Mouse (Mus musculus): Measurements from ENCODE around the gene Atf3. TPM values are rescaled to one million over a fixed set of nuclear protein-coding genes. Genes with fewer than 3 reads are reported as not detected.
"Not testable (repeated sequence)": the region's sequence is repeated elsewhere in the genome, so short reads cannot be mapped to it uniquely, and the experiment has no call there.

Gene Atf3
- polyA plus RNA-seq, 1 experiment from 2014 or later: 2.3 TPM

GRCm38 (mm10) chr1:191172487-191172886, 45.4 kb downstream of the Atf3 start:
- H3K4me3 ChIP-seq (ENCODE audit: low read depth, low read length): no peak overlapping the region
- H3K27me3 ChIP-seq (ENCODE audit: control insufficient read depth, insufficient read depth, low read length): no peaks in the 10 kb centered on the region
- H3K9ac ChIP-seq (ENCODE audit: low read length): no peak overlapping the region
- no peaks in the 10 kb centered on the region for H3K36me3 ChIP-seq (ENCODE audit: control insufficient read depth, insufficient read depth, low read length)
- no peaks in the 10 kb centered on the region for H3K9me3 ChIP-seq (ENCODE audit: control insufficient read depth, low read length)
- ATAC-seq (ENCODE audit: insufficient number of reproducible peaks, low FRiP score, low TSS enrichment, low read depth): no peak
- WGBS: 17% methylated on average over 6 of the region's 6 CpGs
- no peak overlapping the region for H3K27ac ChIP-seq (replicated peaks; ENCODE audit: low read depth, low read length)
- H3K4me2 ChIP-seq (ENCODE audit: low read depth, severe bottlenecking): no peak overlapping the region
- 0 out of 2 replicates have a peak, but pooled peaks cover 1% of the 10 kb centered on the region for H3K4me1 ChIP-seq (ENCODE audit: control insufficient read depth, insufficient read depth, low read length)
- DNase-seq (ENCODE audit: low spot score): peak; percentile 46

GRCm38 (mm10) chr1:191170444-191170843, 47.4 kb downstream of the Atf3 start:
- H3K27ac ChIP-seq (replicated peaks; ENCODE audit: low read depth, low read length): no peak overlapping the region
- 92% methylated on average over 2 of the region's 2 CpGs for WGBS
- H3K9ac ChIP-seq (ENCODE audit: low read length): no peak overlapping the region
- DNase-seq (ENCODE audit: low spot score) (no peak), ATAC-seq (ENCODE audit: insufficient number of reproducible peaks, low FRiP score, low TSS enrichment, low read depth) (no peak)
- H3K36me3 ChIP-seq (ENCODE audit: control insufficient read depth, insufficient read depth, low read length): no peaks in the 10 kb centered on the region
- no peak overlapping the region for H3K4me2 ChIP-seq (ENCODE audit: low read depth, severe bottlenecking)
- no peaks in the 10 kb centered on the region for H3K27me3 ChIP-seq (ENCODE audit: control insufficient read depth, insufficient read depth, low read length)
- no peaks in the 10 kb centered on the region for H3K4me1 ChIP-seq (ENCODE audit: control insufficient read depth, insufficient read depth, low read length)
- no peak overlapping the region for H3K4me3 ChIP-seq (ENCODE audit: low read depth, low read length)
- H3K9me3 ChIP-seq (ENCODE audit: control insufficient read depth, low read length): no peaks in the 10 kb centered on the region

GRCm38 (mm10) chr1:191166189-191166588, 51.6 kb downstream of the Atf3 start:
- Histone ChIP-seq H3K27ac (replicated peaks; ENCODE audit: low read depth, low read length) (no peak overlapping the region), H3K9me3 (ENCODE audit: control insufficient read depth, low read length) (no peaks in the 10 kb centered on the region), H3K9ac (ENCODE audit: low read length) (no peak overlapping the region), H3K27me3 (ENCODE audit: control insufficient read depth, insufficient read depth, low read length) (no peaks in the 10 kb centered on the region), H3K4me3 (ENCODE audit: low read depth, low read length) (no peak overlapping the region), H3K4me2 (ENCODE audit: low read depth, severe bottlenecking) (no peak overlapping the region), H3K36me3 (ENCODE audit: control insufficient read depth, insufficient read depth, low read length) (no peaks in the 10 kb centered on the region), H3K4me1 (ENCODE audit: control insufficient read depth, insufficient read depth, low read length) (no peaks in the 10 kb centered on the region)
- 82% methylated on average over 4 of the region's 4 CpGs for WGBS
- DNase-seq (ENCODE audit: low spot score): no peak
- ATAC-seq (ENCODE audit: insufficient number of reproducible peaks, low FRiP score, low TSS enrichment, low read depth): no peak

- DNase-seq (ENCODE audit: low spot score): no peak
- no peak within 1 kb of the TSS for H3K4me2 ChIP-seq (ENCODE audit: low read depth, severe bottlenecking)
- H3K27ac ChIP-seq (replicated peaks; ENCODE audit: low read depth, low read length): no peak within 1 kb of the TSS
- H3K36me3 ChIP-seq (ENCODE audit: control insufficient read depth, insufficient read depth, low read length): no peaks in the 10 kb centered on the region
- no peaks in the 10 kb centered on the region for H3K4me1 ChIP-seq (ENCODE audit: control insufficient read depth, insufficient read depth, low read length)
- H3K9me3 ChIP-seq (ENCODE audit: control insufficient read depth, low read length): no peaks in the 10 kb centered on the region
- H3K27me3 ChIP-seq (ENCODE audit: control insufficient read depth, insufficient read depth, low read length): no peaks in the 10 kb centered on the region
- H3K4me3 ChIP-seq (ENCODE audit: low read depth, low read length): no peak within 1 kb of the TSS
- ATAC-seq (ENCODE audit: insufficient number of reproducible peaks, low FRiP score, low TSS enrichment, low read depth): no peak
- H3K9ac ChIP-seq (ENCODE audit: low read length): no peak within 1 kb of the TSS
- WGBS: 75% methylated on average over 3 of the region's 3 CpGs
These were observed 53.1 kb downstream of the Atf3 start, which contains the start of gene Fam71a for GRCm38 (mm10) chr1:191164717-191165116. Fam71a (minus strand) TSS chr1:191164817.

- DNase-seq (ENCODE audit: low spot score): no peak
These were observed 63.5 kb downstream of the Atf3 start for GRCm38 (mm10) chr1:191154314-191154713.

GRCm38 (mm10) chr1:191153052-191153451, 64.8 kb downstream of the Atf3 start:
- Histone ChIP-seq H3K4me2 (ENCODE audit: low read depth, severe bottlenecking) (no peak overlapping the region), H3K4me1 (ENCODE audit: control insufficient read depth, insufficient read depth, low read length) (no peaks in the 10 kb centered on the region), H3K27me3 (ENCODE audit: control insufficient read depth, insufficient read depth, low read length) (no peaks in the 10 kb centered on the region), H3K9ac (ENCODE audit: low read length) (no peak overlapping the region), H3K9me3 (ENCODE audit: control insufficient read depth, low read length) (no peaks in the 10 kb centered on the region), H3K36me3 (ENCODE audit: control insufficient read depth, insufficient read depth, low read length) (no peaks in the 10 kb centered on the region), H3K4me3 (ENCODE audit: low read depth, low read length) (no peak overlapping the region), H3K27ac (replicated peaks; ENCODE audit: low read depth, low read length) (no peak overlapping the region)
- ATAC-seq (ENCODE audit: insufficient number of reproducible peaks, low FRiP score, low TSS enrichment, low read depth) (no peak), DNase-seq (ENCODE audit: low spot score) (peak; percentile 64)
- WGBS: 13% methylated on average over 4 of the region's 4 CpGs

More at GRCm38 (mm10) chr1:191154314-191154713, 63.5 kb downstream of the Atf3 start:
- Histone ChIP-seq H3K9me3 (ENCODE audit: control insufficient read depth, low read length) (no peaks in the 10 kb centered on the region), H3K4me1 (ENCODE audit: control insufficient read depth, insufficient read depth, low read length) (no peaks in the 10 kb centered on the region), H3K27ac (replicated peaks; ENCODE audit: low read depth, low read length) (no peak overlapping the region), H3K4me3 (ENCODE audit: low read depth, low read length) (no peak overlapping the region), H3K27me3 (ENCODE audit: control insufficient read depth, insufficient read depth, low read length) (no peaks in the 10 kb centered on the region), H3K9ac (ENCODE audit: low read length) (no peak overlapping the region), H3K36me3 (ENCODE audit: control insufficient read depth, insufficient read depth, low read length) (no peaks in the 10 kb centered on the region), H3K4me2 (ENCODE audit: low read depth, severe bottlenecking) (no peak overlapping the region)
- 45% methylated on average over 3 of the region's 3 CpGs for WGBS
- no peak for ATAC-seq (ENCODE audit: insufficient number of reproducible peaks, low FRiP score, low TSS enrichment, low read depth)

- Histone ChIP-seq H3K4me1 (ENCODE audit: control insufficient read depth, insufficient read depth, low read length) (no peaks in the 10 kb centered on the region), H3K27ac (replicated peaks; ENCODE audit: low read depth, low read length) (no peak overlapping the region), H3K36me3 (ENCODE audit: control insufficient read depth, insufficient read depth, low read length) (no peaks in the 10 kb centered on the region), H3K9ac (ENCODE audit: low read length) (no peak overlapping the region), H3K9me3 (ENCODE audit: control insufficient read depth, low read length) (no peaks in the 10 kb centered on the region), H3K4me2 (ENCODE audit: low read depth, severe bottlenecking) (no peak overlapping the region), H3K4me3 (ENCODE audit: low read depth, low read length) (no peak overlapping the region), H3K27me3 (ENCODE audit: control insufficient read depth, insufficient read depth, low read length) (no peaks in the 10 kb centered on the region)
- ATAC-seq (ENCODE audit: insufficient number of reproducible peaks, low FRiP score, low TSS enrichment, low read depth) (no peak), DNase-seq (ENCODE audit: low spot score) (no peak)
- WGBS: 80% methylated on average over 8 of the region's 8 CpGs
These were observed 66.8 kb downstream of the Atf3 start for GRCm38 (mm10) chr1:191150924-191151605.

GRCm38 (mm10) chr1:191149489-191149888, 68.3 kb downstream of the Atf3 start:
- not testable (repeated sequence) for H3K4me2 ChIP-seq (ENCODE audit: low read depth, severe bottlenecking); H3K27ac ChIP-seq (replicated peaks; ENCODE audit: low read depth, low read length)
- 89% methylated on average over 5 of the region's 5 CpGs for WGBS

GRCm38 (mm10) chr1:191140983-191141382, 76.9 kb downstream of the Atf3 start:
- Histone ChIP-seq H3K4me1 (ENCODE audit: control insufficient read depth, insufficient read depth, low read length) (no peaks in the 10 kb centered on the region), H3K9ac (ENCODE audit: low read length) (no peak overlapping the region), H3K36me3 (ENCODE audit: control insufficient read depth, insufficient read depth, low read length) (no peaks in the 10 kb centered on the region), H3K27ac (replicated peaks; ENCODE audit: low read depth, low read length) (no peak overlapping the region), H3K9me3 (ENCODE audit: control insufficient read depth, low read length) (no peaks in the 10 kb centered on the region), H3K4me3 (ENCODE audit: low read depth, low read length) (no peak overlapping the region), H3K27me3 (ENCODE audit: control insufficient read depth, insufficient read depth, low read length) (no peaks in the 10 kb centered on the region), H3K4me2 (ENCODE audit: low read depth, severe bottlenecking) (no peak overlapping the region)
- ATAC-seq (ENCODE audit: insufficient number of reproducible peaks, low FRiP score, low TSS enrichment, low read depth) (no peak), DNase-seq (ENCODE audit: low spot score) (no peak)
- WGBS: 86% methylated on average over 8 of the region's 8 CpGs

More at GRCm38 (mm10) chr1:191149489-191149888, 68.3 kb downstream of the Atf3 start:
- not testable (repeated sequence) for H3K9ac ChIP-seq (ENCODE audit: low read length); H3K4me1 ChIP-seq (ENCODE audit: control insufficient read depth, insufficient read depth, low read length); DNase-seq (ENCODE audit: low spot score); H3K4me3 ChIP-seq (ENCODE audit: low read depth, low read length); ATAC-seq (ENCODE audit: insufficient number of reproducible peaks, low FRiP score, low TSS enrichment, low read depth); H3K9me3 ChIP-seq (ENCODE audit: control insufficient read depth, low read length); H3K27me3 ChIP-seq (ENCODE audit: control insufficient read depth, insufficient read depth, low read length); H3K36me3 ChIP-seq (ENCODE audit: control insufficient read depth, insufficient read depth, low read length)
